Mouse (Mus musculus) kidney, adult 2 months (tissue): ENCODE measurements at regions not wholly inside any gene's neighbourhood (a gene's known extent, or its start where the extent isn't known, plus 50 kb on each side); places are given as distances from the start of the nearest gene placed in this dataset.

ENCODE experiments used
- DNase-seq: peaks from one replicate; pipeline ENCODE4 v3.0.0; 2021
- H3K27ac ChIP-seq: fragments of 200-500 bp; 2 replicates; pipeline ENCODE4 v1.5.1; 2012; ENCODE audit warnings: low read depth, low read length, control low read depth, inconsistent platforms; ENCODE audit not compliant: insufficient read depth
- H3K27me3 ChIP-seq: fragments of 200-500 bp; replicated peaks from 2 replicates; pipeline ENCODE4 v1.6.1; 2012; ENCODE audit warnings: mild to moderate bottlenecking, moderate library complexity, low read length, inconsistent platforms; ENCODE audit not compliant: control insufficient read depth, insufficient read depth
- H3K36me3 ChIP-seq: fragments of 200-500 bp; 2 replicates; pipeline ENCODE4 v1.6.1; 2012; ENCODE audit warnings: mild to moderate bottlenecking, moderate library complexity, low read length, inconsistent platforms; ENCODE audit not compliant: control insufficient read depth, insufficient read depth
- H3K4me1 ChIP-seq: fragments of 200-500 bp; 2 replicates; pipeline ENCODE4 v1.6.1; 2011; ENCODE audit warnings: low read length; ENCODE audit not compliant: control insufficient read depth, insufficient read depth
- H3K4me3 ChIP-seq: fragments of 200-500 bp; 2 replicates; pipeline ENCODE4 v1.5.1; 2011; ENCODE audit warnings: mild to moderate bottlenecking, low read depth, low read length, control low read depth; ENCODE audit not compliant: insufficient read depth
- CTCF ChIP-seq: fragments of 200-500 bp; conservative IDR thresholded peaks from 2 replicates; pipeline ENCODE4 v1.5.1; 2011; ENCODE audit warnings: low read depth, mild to moderate bottlenecking, control low read depth, low read length, moderate library complexity, mixed read lengths; ENCODE audit not compliant: insufficient read depth, insufficient read length
- POLR2A ChIP-seq: fragments of 200-500 bp; IDR thresholded peaks from one replicate; pipeline ENCODE4 v1.6.1; 2011; ENCODE audit warnings: low read depth, low read length, control low read depth
- WGBS: fragments of 180-500 bp; shearing (Covaris S2); methylation state at CpG from one replicate; pipeline ENCODE4 v1.1.7; 2018; 5-methylcytosine and 5-hydroxymethylcytosine counted together

GRCm38 (mm10) chr16:82133955-82134665 is 694.1 kb upstream of the Gm21833 start:
- H3K27ac ChIP-seq = no peak overlapping the region
- WGBS = 82% methylated on average over 5 of the region's 5 CpGs
- TF ChIP-seq POLR2A (no peak), CTCF (no peak)
- no peaks in the 10 kb centered on the region for H3K27me3 ChIP-seq
- no peaks in the 10 kb centered on the region for H3K36me3 ChIP-seq
- no peaks in the 10 kb centered on the region for H3K4me1 ChIP-seq
- no peak for DNase-seq
- no peak overlapping the region for H3K4me3 ChIP-seq

DNA sequence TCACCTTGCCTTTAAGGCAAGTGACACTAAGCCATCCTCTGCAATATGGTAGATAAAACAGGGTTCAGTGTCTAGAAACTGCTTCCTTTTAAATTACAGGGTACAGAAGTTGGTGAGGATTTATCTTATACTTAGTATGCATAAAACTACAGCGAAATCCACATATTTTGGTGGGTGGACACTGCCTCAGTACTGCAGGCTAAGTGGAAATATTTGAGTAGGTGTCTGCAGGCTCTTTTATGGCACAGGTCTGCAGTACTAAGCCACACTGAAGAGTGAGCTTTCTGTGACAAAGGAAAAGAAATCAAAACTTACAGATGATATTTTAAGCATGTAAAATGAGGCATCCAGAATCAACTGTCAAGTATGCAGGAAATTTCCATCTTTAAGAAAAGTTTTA is 692.9 kb upstream of the Gm21833 start:
- no peak overlapping the region for H3K27ac ChIP-seq
- TF ChIP-seq CTCF (no peak), POLR2A (no peak)
- no peaks in the 10 kb centered on the region for H3K36me3 ChIP-seq
- H3K4me1 ChIP-seq = no peaks in the 10 kb centered on the region
- WGBS = 68% methylated on average over 1 of the region's 1 CpGs
- H3K4me3 ChIP-seq = no peak overlapping the region
- DNase-seq = no peak
- no peaks in the 10 kb centered on the region for H3K27me3 ChIP-seq

DNA sequence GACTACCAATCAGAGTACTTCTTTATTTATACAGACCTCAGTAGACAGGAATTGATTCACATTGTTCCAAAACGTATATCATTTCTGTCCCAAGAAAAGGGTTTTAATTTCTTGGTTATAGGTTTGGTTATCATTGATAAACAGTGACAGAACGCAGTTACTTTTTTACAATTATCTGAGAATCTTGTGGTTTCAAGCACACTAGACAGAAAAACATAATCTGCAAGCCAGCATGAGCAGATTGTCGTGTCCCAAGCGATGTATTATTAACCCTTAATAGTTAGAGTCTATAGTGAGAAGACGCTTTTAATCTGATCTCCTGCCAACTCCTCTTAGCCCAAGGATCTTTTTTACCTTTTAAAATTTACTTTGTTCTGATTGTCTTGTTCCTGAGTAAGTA is 645.4 kb upstream of the Gm21833 start:
- Histone ChIP-seq H3K4me3 (no peak overlapping the region), H3K27me3 (no peaks in the 10 kb centered on the region), H3K4me1 (no peaks in the 10 kb centered on the region), H3K36me3 (no peaks in the 10 kb centered on the region), H3K27ac (no peak overlapping the region)
- WGBS = 76% methylated on average over 5 of the region's 5 CpGs
- TF ChIP-seq CTCF (no peak), POLR2A (no peak)
- no peak for DNase-seq

GRCm38 (mm10) chr16:82232916-82233315 is 595.3 kb upstream of the Gm21833 start:
- Histone ChIP-seq H3K27ac (no peak overlapping the region), H3K36me3 (no peaks in the 10 kb centered on the region), H3K27me3 (no peaks in the 10 kb centered on the region), H3K4me1 (no peaks in the 10 kb centered on the region), H3K4me3 (no peak overlapping the region)
- DNase-seq = no peak
- TF ChIP-seq CTCF (no peak), POLR2A (no peak)
- 79% methylated on average over 1 of the region's 1 CpGs for WGBS

DNA sequence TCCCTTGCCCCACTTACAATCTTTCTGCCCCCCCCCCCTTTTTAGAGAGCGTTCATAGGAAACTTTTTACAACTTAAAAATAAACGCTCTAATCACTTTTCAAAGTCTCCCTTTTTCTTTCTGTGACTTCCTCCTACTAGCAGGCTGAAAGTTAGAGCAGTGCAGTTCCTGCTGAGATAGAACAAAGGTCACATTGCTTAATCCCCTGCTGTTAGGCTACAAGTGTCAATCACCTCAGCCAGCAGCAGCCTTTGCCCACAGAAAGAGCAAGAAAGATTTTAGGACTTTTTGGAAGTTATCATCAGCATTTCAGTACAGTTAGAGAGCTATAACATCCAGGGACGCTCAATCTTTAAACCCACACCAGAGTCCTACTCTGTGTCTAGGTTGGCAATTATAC is 584.3 kb upstream of the Gm21833 start:
- DNase-seq = peak; percentile 43
- Histone ChIP-seq H3K36me3 (no peaks in the 10 kb centered on the region), H3K27ac (no peak overlapping the region), H3K4me1 (no peaks in the 10 kb centered on the region), H3K4me3 (no peak overlapping the region), H3K27me3 (no peaks in the 10 kb centered on the region)
- 62% methylated on average over 3 of the region's 3 CpGs for WGBS
- no peak for TF ChIP-seq POLR2A
